Mouse (Mus musculus): Measurements from ENCODE around the gene Eif4e. TPM values are rescaled to one million over a fixed set of nuclear protein-coding genes. Genes with fewer than 3 reads are reported as not detected.

Gene Eif4e
- 137 and 188 TPM in 2 replicates for polyA plus RNA-seq (2012; rRNA removed)

- peak in 1 of 2 experiments; percentile 11 for DNase-seq (ENCODE audit: extremely low spot score in 1 of 2, low spot score in 1 of 2)
Measured at GRCm38 (mm10) chr3:138526073-138526915, at the start of gene Eif4e. Gene Eif4e, plus strand, starts transcription at chr3:138526179.

GRCm38 (mm10) chr3:138479489-138479888 is 46.5 kb upstream of the Eif4e start:
- DNase-seq (ENCODE audit: extremely low spot score in 1 of 2, low spot score in 1 of 2), result no peak

GRCm38 (mm10) chr3:138481526-138482284 is 44.3 kb upstream of the Eif4e start:
- DNase-seq (ENCODE audit: extremely low spot score in 1 of 2, low spot score in 1 of 2), result no peak

- DNase-seq (ENCODE audit: extremely low spot score in 1 of 2, low spot score in 1 of 2), result no peak
Measured at GRCm38 (mm10) chr3:138483240-138483639, 42.7 kb upstream of the Eif4e start.

- DNase-seq (ENCODE audit: extremely low spot score in 1 of 2, low spot score in 1 of 2), result peak in 1 of 2 experiments; percentile 28
Measured at GRCm38 (mm10) chr3:138488584-138489326, 37.2 kb upstream of the Eif4e start.

GRCm38 (mm10) chr3:138489327-138490033 is 36.5 kb upstream of the Eif4e start, which contains the start of gene Metap1:
Gene Metap1, minus strand, starts transcription at chr3:138489515.
- peak; percentile 85 to 93 for DNase-seq (ENCODE audit: extremely low spot score in 1 of 2, low spot score in 1 of 2)

GRCm38 (mm10) chr3:138490034-138490337 is 36.0 kb upstream of the Eif4e start:
- no peak for DNase-seq (ENCODE audit: extremely low spot score in 1 of 2, low spot score in 1 of 2)

- DNase-seq (ENCODE audit: extremely low spot score in 1 of 2, low spot score in 1 of 2), result no peak
Measured at GRCm38 (mm10) chr3:138493668-138494067, 32.3 kb upstream of the Eif4e start.

- DNase-seq (ENCODE audit: extremely low spot score in 1 of 2, low spot score in 1 of 2), result no peak
Measured at GRCm38 (mm10) chr3:138494565-138494964, 31.4 kb upstream of the Eif4e start.

- peak in 1 of 2 experiments; percentile 57 for DNase-seq (ENCODE audit: extremely low spot score in 1 of 2, low spot score in 1 of 2)
Measured at GRCm38 (mm10) chr3:138495166-138496145, 30.5 kb upstream of the Eif4e start.

GRCm38 (mm10) chr3:138498731-138499130 is 27.2 kb upstream of the Eif4e start:
- DNase-seq (ENCODE audit: extremely low spot score in 1 of 2, low spot score in 1 of 2), result no peak

- no peak for DNase-seq (ENCODE audit: extremely low spot score in 1 of 2, low spot score in 1 of 2)
Measured at GRCm38 (mm10) chr3:138499854-138500740, 25.9 kb upstream of the Eif4e start.

GRCm38 (mm10) chr3:138503754-138504153 is 22.2 kb upstream of the Eif4e start:
- no peak for DNase-seq (ENCODE audit: extremely low spot score in 1 of 2, low spot score in 1 of 2)

- peak in 1 of 2 experiments; percentile 69 for DNase-seq (ENCODE audit: extremely low spot score in 1 of 2, low spot score in 1 of 2)
Measured at GRCm38 (mm10) chr3:138506749-138507148, 19.2 kb upstream of the Eif4e start.

- no peak for DNase-seq (ENCODE audit: extremely low spot score in 1 of 2, low spot score in 1 of 2)
Measured at GRCm38 (mm10) chr3:138509581-138509980, 16.4 kb upstream of the Eif4e start.

- DNase-seq (ENCODE audit: extremely low spot score in 1 of 2, low spot score in 1 of 2), result no peak
Measured at GRCm38 (mm10) chr3:138510471-138510870, 15.5 kb upstream of the Eif4e start.

- no peak for DNase-seq (ENCODE audit: extremely low spot score in 1 of 2, low spot score in 1 of 2)
Measured at GRCm38 (mm10) chr3:138513243-138513642, 12.7 kb upstream of the Eif4e start.

- no peak for DNase-seq (ENCODE audit: extremely low spot score in 1 of 2, low spot score in 1 of 2)
Measured at GRCm38 (mm10) chr3:138514749-138515148, 11.2 kb upstream of the Eif4e start.
